Mouse (Mus musculus) effector memory CD4-positive, alpha-beta T cell, adult 7 months (primary cell): ENCODE measurements around the gene Cxcl17. TPM values are rescaled to one million over a fixed set of nuclear protein-coding genes. Genes with fewer than 3 reads are reported as not detected.

ENCODE experiments used
- polyA plus RNA-seq: library from polyadenylated mRNA; unstranded; fragments of 100-300 nt; shearing (Covaris generic); gene quantifications from one replicate; pipeline ENCODE4 v1.2.1, GENCODE M21; 2017

Cxcl17 gene
- polyA plus RNA-seq, result not detected

DNA sequence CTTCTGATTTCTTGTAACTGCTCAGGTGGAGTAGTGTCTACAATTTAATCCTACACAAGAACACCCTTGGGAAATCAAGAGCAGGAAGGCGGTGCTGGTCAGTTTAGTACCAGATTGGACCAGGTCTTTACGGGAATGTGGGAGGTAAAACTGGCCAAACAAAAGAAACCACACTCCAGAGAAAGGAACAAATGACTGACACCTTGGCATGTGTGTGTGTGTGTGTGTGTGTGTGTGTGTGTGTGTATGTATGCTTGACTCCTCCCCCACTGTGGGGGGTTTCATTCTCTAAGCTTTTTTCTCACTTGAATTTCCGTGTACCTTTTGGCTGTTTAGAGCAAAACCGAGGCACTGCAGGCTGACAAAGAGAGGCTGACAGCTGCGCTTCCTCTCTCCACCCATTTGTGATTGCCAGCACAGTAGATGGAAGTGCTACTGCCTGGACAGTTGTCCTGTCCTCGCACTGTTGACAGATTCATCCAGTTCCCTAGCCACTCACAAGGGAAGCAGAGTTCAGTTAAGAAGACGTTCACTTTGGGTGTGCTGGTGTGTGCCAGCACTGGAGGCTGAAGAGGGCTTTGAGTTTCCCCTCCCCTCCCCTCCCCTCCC lies at the start of gene Cxcl17:
Gene Cxcl17 (minus strand): TSS at position 54 of the 609 bp plus-strand sequence.

DNA sequence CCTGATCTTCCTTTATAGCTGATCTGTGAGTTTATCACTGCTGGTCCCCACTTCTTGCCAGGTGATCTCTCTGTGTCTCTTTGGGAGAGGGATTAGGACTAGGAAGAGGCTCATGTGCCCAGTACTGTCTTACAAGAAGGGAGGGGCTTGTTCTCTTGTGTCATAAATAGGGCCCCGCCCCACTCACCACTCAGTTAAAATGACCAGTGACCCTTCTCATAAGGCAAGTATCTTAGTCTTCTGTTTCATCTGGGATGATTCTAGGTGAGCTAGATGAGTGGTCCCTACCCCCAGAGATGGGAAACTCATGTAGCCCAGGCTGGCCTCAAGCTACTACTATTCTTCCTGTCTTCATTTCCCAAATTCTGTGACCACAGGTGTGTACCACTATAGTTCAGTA lies 14.1 kb downstream of the Cxcl17 start, which contains the start of gene Lipe:
Gene Lipe (minus strand): TSS at position 101 of the 400 bp plus-strand sequence.

DNA sequence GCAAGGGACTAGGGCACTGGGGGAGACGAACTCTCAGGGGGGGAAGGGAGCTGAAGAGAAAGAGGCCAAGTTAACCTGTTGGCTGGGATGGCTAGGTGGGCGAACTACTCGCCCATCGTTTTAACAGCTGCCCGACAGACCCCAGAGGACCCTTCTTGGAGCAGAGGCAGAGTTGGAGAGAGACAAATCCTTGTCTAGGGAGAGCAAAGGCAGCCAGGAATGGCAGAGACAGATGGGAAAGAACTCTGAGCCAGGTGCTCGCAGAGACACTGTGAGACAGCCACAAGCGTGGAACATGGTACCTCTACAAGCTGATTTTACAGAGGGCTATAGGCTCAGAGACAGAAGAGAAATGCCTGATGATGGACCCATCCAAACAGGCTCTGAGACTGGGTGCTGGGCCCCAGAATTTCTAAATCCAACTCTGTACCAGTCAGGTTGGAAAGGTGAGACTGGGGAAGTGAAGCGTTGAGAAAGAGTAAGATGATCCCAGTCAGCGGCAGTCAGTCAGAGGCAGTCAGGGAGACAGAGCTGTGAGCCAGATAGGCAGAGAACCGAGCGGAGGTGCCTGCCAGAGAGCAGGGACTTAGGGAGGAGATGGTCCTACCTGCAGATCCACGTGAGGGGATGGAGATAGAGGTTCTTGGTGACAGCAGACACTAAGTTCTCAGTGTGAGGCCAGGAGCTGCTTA lies 43.5 kb downstream of the Cxcl17 start, which contains the start of gene Cnfn:
Gene Cnfn (minus strand): TSS at position 667 of the 692 bp plus-strand sequence.

Other genes with a start within 250 kb of the Cxcl17 start
- 51.5 TPM for gene Pou2f2, start 233.2 kb downstream of the Cxcl17 start, polyA plus RNA-seq
- gene Dedd2, start 192.3 kb downstream of the Cxcl17 start, polyA plus RNA-seq, result 119 TPM
- 0.99 TPM for gene Zfp526, start 191.5 kb downstream of the Cxcl17 start, polyA plus RNA-seq
- 78.5 TPM for gene Gsk3a, start 175.0 kb downstream of the Cxcl17 start, polyA plus RNA-seq
- 4.8 TPM for gene Erf, start 162.1 kb downstream of the Cxcl17 start, polyA plus RNA-seq
- 32.6 TPM for gene Cic, start 145.2 kb downstream of the Cxcl17 start, polyA plus RNA-seq
- 15.7 TPM for gene Pafah1b3, start 114.9 kb downstream of the Cxcl17 start, polyA plus RNA-seq
- gene Prr19, start 111.5 kb downstream of the Cxcl17 start, polyA plus RNA-seq, result not detected
- not detected for gene Tmem145, start 106.8 kb downstream of the Cxcl17 start, polyA plus RNA-seq
- 0.20 TPM for gene Megf8, start 95.7 kb downstream of the Cxcl17 start, polyA plus RNA-seq
- not detected for gene Cnfn, start 43.2 kb downstream of the Cxcl17 start, polyA plus RNA-seq
- gene Lipe, start 14.2 kb downstream of the Cxcl17 start, polyA plus RNA-seq, result 4.2 TPM
- 0.18 TPM for gene Ceacam1, start 64.7 kb upstream of the Cxcl17 start, polyA plus RNA-seq
- gene Ceacam2, start 127.0 kb upstream of the Cxcl17 start, polyA plus RNA-seq, result not detected
- gene Erich4, start 203.0 kb upstream of the Cxcl17 start, polyA plus RNA-seq, result not detected
- gene Dmac2, start 206.5 kb upstream of the Cxcl17 start, polyA plus RNA-seq, result 63.1 TPM
- 0.30 TPM for gene B3gnt8, start 213.8 kb upstream of the Cxcl17 start, polyA plus RNA-seq
- gene Bckdha, start 246.1 kb upstream of the Cxcl17 start, polyA plus RNA-seq, result 40.9 TPM
- gene Exosc5, start 246.3 kb upstream of the Cxcl17 start, polyA plus RNA-seq, result 49.3 TPM